Mouse (Mus musculus) embryonic stem cell, embryonic (primary cell): ENCODE results near the gene Zfp956.

ENCODE experiments used
- CTCF ChIA-PET, 4 experiments: fragments of 300-600 bp in 2 of 4; fragments of 350-600 bp in 2 of 4; sonication (Branson Sonifier 250); formaldehyde crosslinking; loops; one replicate each; lab custom pipeline; 2022; ENCODE audit warnings: inconsistent platforms in 2 of 4; lab: Charles Lee
- POLR2A ChIA-PET, 4 experiments: fragments of 300-600 bp in 2 of 4; fragments of 350-600 bp in 2 of 4; sonication (Branson Sonifier 250); formaldehyde crosslinking; loops; one replicate each; lab custom pipeline; 2022; ENCODE audit warnings: antibody characterized with exemption in 4 of 4, inconsistent platforms in 1 of 4; lab: Charles Lee

Zfp956 gene

GRCm38 (mm10) chr6:47943721-47944120 lies 9.5 kb upstream of the Zfp956 start:
- POLR2A ChIA-PET: interaction anchor here in 3 of 4 experiments (0.6 to 3.7 kb wide), 5 partner anchors 10 to 130 kb away, joined by 3 to 21 read pairs (median 5); partner anchors contain the start of genes Zfp956 (in 2 of the 3) and Pdia4 (in 1 of the 3)
- CTCF ChIA-PET: interaction anchor here in 2 of 4 experiments (0.6 to 1.8 kb wide), 2 partner anchors 10 to 26 kb away, joined by 7 to 16 read pairs; partner anchors contain the start of gene Zfp956 (in 1 of the 2)

GRCm38 (mm10) chr6:47947388-47947787 lies 5.8 kb upstream of the Zfp956 start:
- ChIA-PET POLR2A (interaction anchor here in 1 of 4 experiments (0.5 kb wide), 1 partner anchor 28 kb away, joined by 5 read pairs; no protein-coding TSS in a partner anchor), CTCF (interaction anchor here in 1 of 4 experiments (0.7 kb wide), 1 partner anchor 33 kb away, joined by 6 read pairs; no protein-coding TSS in a partner anchor)

GRCm38 (mm10) chr6:47954425-47954824 lies 1.2 kb downstream of the Zfp956 start:
- POLR2A ChIA-PET: interaction anchor here in 1 of 4 experiments (1.3 to 2.2 kb wide), 3 partner anchors 11 to 134 kb away, joined by 3 to 21 read pairs (median 5); no protein-coding TSS in a partner anchor

GRCm38 (mm10) chr6:47957816-47958215 lies 4.6 kb downstream of the Zfp956 start:
- POLR2A ChIA-PET: interaction anchor here in 1 of 4 experiments (0.7 to 1.1 kb wide), 3 partner anchors 12 to 21 kb away, joined by 3 to 4 read pairs (median 3); no protein-coding TSS in a partner anchor
- CTCF ChIA-PET: interaction anchor here in 2 of 4 experiments (0.6 to 0.8 kb wide), 2 partner anchors 17 to 1321 kb away, joined by 3 to 9 read pairs; no protein-coding TSS in a partner anchor

More at GRCm38 (mm10) chr6:47954425-47954824, 1.2 kb downstream of the Zfp956 start:
- CTCF ChIA-PET: interaction anchor here in 1 of 4 experiments (1.1 to 2.7 kb wide), 2 partner anchors 10 to 24 kb away, joined by 4 to 10 read pairs; no protein-coding TSS in a partner anchor

GRCm38 (mm10) chr6:47960685-47961421 lies 7.7 kb downstream of the Zfp956 start:
- CTCF ChIA-PET: interaction anchor here in 2 of 4 experiments (0.5 to 2.0 kb wide), 2 partner anchors 16 to 18 kb away, joined by 4 to 10 read pairs; no protein-coding TSS in a partner anchor
- POLR2A ChIA-PET: interaction anchor here in 2 of 4 experiments (0.7 to 1.2 kb wide), 7 partner anchors 7 to 476 kb away, joined by 3 to 4 read pairs (median 3); partner anchors contain the start of gene Zfp956 (in 1 of the 2)

GRCm38 (mm10) chr6:47963051-47963450 lies 9.9 kb downstream of the Zfp956 start:
- POLR2A ChIA-PET: interaction anchor here in 1 of 4 experiments (2.3 kb wide), 1 partner anchor 10 kb away, joined by 8 read pairs; the partner anchor contains the start of gene Zfp956
- CTCF ChIA-PET: interaction anchor here in 2 of 4 experiments (0.5 to 1.2 kb wide), 2 partner anchors 53 to 128 kb away, joined by 3 to 4 read pairs; partner anchors contain the start of gene Zfp398 (in 1 of the 2)

GRCm38 (mm10) chr6:47968166-47968565 lies 15.0 kb downstream of the Zfp956 start:
- POLR2A ChIA-PET: interaction anchor here in 2 of 4 experiments (0.7 to 1.5 kb wide), 8 partner anchors 10 to 1013 kb away, joined by 3 to 7 read pairs (median 4); partner anchors contain the start of genes Zfp398 (in 1 of the 2) and Zfp956 (in 1 of the 2)
- CTCF ChIA-PET: interaction anchor here in 3 of 4 experiments (0.6 to 1.2 kb wide), 8 partner anchors 10 to 1265 kb away, joined by 3 to 6 read pairs (median 4); no protein-coding TSS in a partner anchor

GRCm38 (mm10) chr6:47974599-47974998 lies 21.4 kb downstream of the Zfp956 start:
- ChIA-PET CTCF (interaction anchor here (0.5 to 1.2 kb wide), 8 partner anchors 16 to 1621 kb away, joined by 3 to 20 read pairs (median 3); partner anchors contain the start of genes Zfp398 (in 1 of the 4) and Zfp956 (in 1 of the 4)), POLR2A (interaction anchor here in 3 of 4 experiments (0.6 to 1.2 kb wide), 8 partner anchors 13 to 161 kb away, joined by 3 to 9 read pairs (median 4); partner anchors contain the start of gene Pdia4 (in 1 of the 3))

GRCm38 (mm10) chr6:47978897-47979368 lies 25.7 kb downstream of the Zfp956 start:
- ChIA-PET POLR2A (interaction anchor here (0.6 to 2.6 kb wide), 26 partner anchors 9 to 893 kb away, joined by 3 to 11 read pairs (median 4); partner anchors contain the start of genes Zfp398 (in 3 of the 4), Zfp746 (in 2 of the 4), Zfp956 (in 2 of the 4) and Pdia4 (in 1 of the 4)), CTCF (interaction anchor here (0.5 to 2.8 kb wide), 41 partner anchors 8 to 1586 kb away, joined by 3 to 11 read pairs (median 4); partner anchors contain the start of genes Zfp398 (in 2 of the 4), Pdia4 (in 1 of the 4), Zfp282 (in 1 of the 4) and Zfp746 (in 1 of the 4))

GRCm38 (mm10) chr6:47983936-47984335 lies 30.7 kb downstream of the Zfp956 start:
- CTCF ChIA-PET: interaction anchor here in 3 of 4 experiments (0.7 to 1.5 kb wide), 4 partner anchors 8 to 598 kb away, joined by 3 to 5 read pairs (median 4); partner anchors contain the start of gene Zfp398 (in 1 of the 3)
- POLR2A ChIA-PET: interaction anchor here in 3 of 4 experiments (0.6 to 1.5 kb wide), 9 partner anchors 13 to 149 kb away, joined by 3 to 5 read pairs (median 3); partner anchors contain the start of gene Zfp398 (in 1 of the 3)

- POLR2A ChIA-PET: interaction anchor here in 1 of 4 experiments (1.1 to 1.6 kb wide), 2 partner anchors 14 to 16 kb away, joined by 3 to 4 read pairs; no protein-coding TSS in a partner anchor
- CTCF ChIA-PET: no interaction called here
Measured at GRCm38 (mm10) chr6:47995661-47996060, 42.5 kb downstream of the Zfp956 start.

- ChIA-PET CTCF (interaction anchor here in 1 of 4 experiments (1.0 to 1.8 kb wide), 3 partner anchors 14 to 32 kb away, joined by 3 to 5 read pairs (median 3); no protein-coding TSS in a partner anchor), POLR2A (interaction anchor here in 1 of 4 experiments (1.0 kb wide), 1 partner anchor 12 kb away, joined by 4 read pairs; no protein-coding TSS in a partner anchor)
Measured at GRCm38 (mm10) chr6:48010727-48011126, 57.5 kb downstream of the Zfp956 start.
